Mouse (Mus musculus) lung, postnatal 4 days (tissue): Measurements from ENCODE around the gene Taf8.
"Not testable (repeated sequence)": the region's sequence is repeated elsewhere in the genome, so short reads cannot be mapped to it uniquely, and the experiment has no call there.

Experiments
- DNase-seq, 2 experiments: peaks; one replicate each; pipeline ENCODE4 v3.0.0; 2021

Taf8 gene

GRCm38 (mm10) chr17:47516232-47516631, 14.1 kb upstream of the Taf8 start:
- DNase-seq, result no peak

- DNase-seq, result no peak
Observed at GRCm38 (mm10) chr17:47515180-47515844, 13.2 kb upstream of the Taf8 start.

GRCm38 (mm10) chr17:47512956-47513775, 11.1 kb upstream of the Taf8 start:
- peak; percentile 42 to 70 for DNase-seq

GRCm38 (mm10) chr17:47511111-47512020, 9.3 kb upstream of the Taf8 start:
- peak; percentile 98 to 99 for DNase-seq

GRCm38 (mm10) chr17:47509031-47509705, 7.1 kb upstream of the Taf8 start:
- DNase-seq, result peak in 1 of 2 experiments; percentile 31

- peak; percentile 97 to 98 for DNase-seq
Observed at GRCm38 (mm10) chr17:47508012-47508608, 6.0 kb upstream of the Taf8 start.

GRCm38 (mm10) chr17:47507523-47507922, 5.4 kb upstream of the Taf8 start:
- DNase-seq, result no peak

GRCm38 (mm10) chr17:47506697-47507096, 4.6 kb upstream of the Taf8 start:
- no peak for DNase-seq

GRCm38 (mm10) chr17:47506042-47506441, 4.0 kb upstream of the Taf8 start:
- DNase-seq, result no peak

GRCm38 (mm10) chr17:47505566-47505965, 3.5 kb upstream of the Taf8 start:
- no peak for DNase-seq

GRCm38 (mm10) chr17:47504941-47505346, 2.9 kb upstream of the Taf8 start, which contains the start of gene Ccnd3:
TSS of gene Ccnd3 (plus strand) at chr17:47505051.
- DNase-seq, result peak; percentile 90 to 93

- DNase-seq, result no peak
Observed at GRCm38 (mm10) chr17:47504228-47504627, 2.1 kb upstream of the Taf8 start.

GRCm38 (mm10) chr17:47503689-47504088, 1.6 kb upstream of the Taf8 start:
- DNase-seq, result no peak

- DNase-seq, result not testable (repeated sequence)
Observed at GRCm38 (mm10) chr17:47502707-47503045, 584 bp upstream of the Taf8 start.

- peak in 1 of 2 experiments; percentile 22 for DNase-seq
Observed at GRCm38 (mm10) chr17:47501531-47501930, 561 bp downstream of the Taf8 start.

GRCm38 (mm10) chr17:47494132-47494531, 8.0 kb downstream of the Taf8 start:
- peak in 1 of 2 experiments; percentile 15 for DNase-seq

GRCm38 (mm10) chr17:47493653-47494052, 8.4 kb downstream of the Taf8 start:
- DNase-seq, result no peak

GRCm38 (mm10) chr17:47492731-47493130, 9.4 kb downstream of the Taf8 start:
- no peak for DNase-seq

GRCm38 (mm10) chr17:47490791-47491190, 11.3 kb downstream of the Taf8 start:
- DNase-seq, result no peak

- no peak for DNase-seq
Observed at GRCm38 (mm10) chr17:47485791-47486190, 16.3 kb downstream of the Taf8 start.

- DNase-seq, result no peak
Observed at GRCm38 (mm10) chr17:47484993-47485392, 17.1 kb downstream of the Taf8 start.
